Mouse (Mus musculus): ENCODE data around the gene Fbxo45. TPM values are rescaled to one million over a fixed set of nuclear protein-coding genes. Genes with fewer than 3 reads are reported as not detected.
"Not testable (repeated sequence)": the region's sequence is repeated elsewhere in the genome, so short reads cannot be mapped to it uniquely, and the experiment has no call there.

The Fbxo45 gene
- 22.3 and 24.8 TPM in 2 replicates for polyA plus RNA-seq (2016; fragmentation: Nextera tagmentation; extraction: Ambion mirVana)

DNA sequence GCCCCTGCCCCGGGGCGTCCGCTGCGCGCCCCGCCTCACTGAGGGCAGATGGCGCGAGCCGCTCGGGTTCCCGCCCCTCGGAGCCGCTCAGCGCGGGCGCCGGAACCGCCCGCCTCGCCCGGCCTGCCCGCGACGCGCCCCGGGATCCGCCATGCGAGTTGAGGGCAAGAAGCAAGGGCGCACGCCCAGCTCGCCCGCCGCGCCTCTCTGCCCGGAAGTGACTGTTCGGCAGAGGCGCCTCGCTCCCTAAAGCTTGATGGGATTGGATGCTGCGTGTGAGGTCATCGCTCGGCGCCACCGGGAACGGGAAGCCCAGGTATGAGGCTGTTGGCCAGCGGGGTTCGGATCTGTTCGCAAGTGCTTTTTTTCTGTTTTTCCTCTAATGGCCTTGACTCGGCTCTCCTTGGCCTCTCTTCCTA, at the start of gene Fbxo45, which contains the start of gene Wdr53:
Fbxo45 (minus strand) TSS at position 207 of the 419 bp plus-strand sequence.
Wdr53 (plus strand) TSS at position 276 of the 419 bp plus-strand sequence.
- Histone ChIP-seq H3K4me3 (peak within 1 kb of the TSS; percentile 88), H3K4me2 (replicated peaks) (peak within 1 kb of the TSS; percentile 60), H3K4me1 (peaks cover 21% of the 10 kb centered on the region), H3K9ac (peak within 1 kb of the TSS; percentile 94), H3K27me3 (no peaks in the 10 kb centered on the region), H3K9me3 (no peaks in the 10 kb centered on the region), H3K27ac (peak within 1 kb of the TSS; percentile 93), H3K36me3 (peaks cover 3% of the 10 kb centered on the region; the same call in 1 of the 2 replicates)
- WGBS = under 1% methylated on average over 48 of the region's 48 CpGs
- ATAC-seq (ENCODE audit: insufficient number of reproducible peaks, insufficient read depth, low FRiP score, low TSS enrichment) = peak; percentile 99

DNA sequence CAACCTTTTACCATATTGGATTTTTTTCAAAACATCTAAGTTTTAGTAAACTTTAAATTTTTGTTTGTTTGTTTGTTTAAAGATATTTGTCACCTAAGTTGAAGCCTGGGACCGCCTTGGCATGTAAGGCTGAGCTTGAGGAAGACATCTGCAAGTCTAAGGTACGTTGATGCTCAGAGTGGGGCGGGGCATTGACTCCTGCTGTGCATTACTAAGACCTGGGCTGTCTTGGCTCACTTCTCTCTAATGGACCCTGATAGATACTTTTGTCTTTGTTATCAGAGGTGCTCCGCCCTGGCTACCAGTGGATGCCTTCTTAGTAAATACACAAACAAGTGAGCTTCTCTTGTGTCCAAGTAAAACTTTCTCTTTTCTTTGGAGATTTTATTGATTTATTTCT, 44.9 kb upstream of the Fbxo45 start:
- no peak for ATAC-seq (ENCODE audit: insufficient number of reproducible peaks, insufficient read depth, low FRiP score, low TSS enrichment)
- Histone ChIP-seq H3K36me3 (peaks cover 51% of the 10 kb centered on the region), H3K4me3 (no peak overlapping the region), H3K9me3 (no peaks in the 10 kb centered on the region), H3K4me2 (replicated peaks) (no peak overlapping the region), H3K27ac (no peak overlapping the region), H3K9ac (no peak overlapping the region), H3K27me3 (no peaks in the 10 kb centered on the region), H3K4me1 (no peaks in the 10 kb centered on the region)
- 90% methylated on average over 4 of the region's 4 CpGs for WGBS

DNA sequence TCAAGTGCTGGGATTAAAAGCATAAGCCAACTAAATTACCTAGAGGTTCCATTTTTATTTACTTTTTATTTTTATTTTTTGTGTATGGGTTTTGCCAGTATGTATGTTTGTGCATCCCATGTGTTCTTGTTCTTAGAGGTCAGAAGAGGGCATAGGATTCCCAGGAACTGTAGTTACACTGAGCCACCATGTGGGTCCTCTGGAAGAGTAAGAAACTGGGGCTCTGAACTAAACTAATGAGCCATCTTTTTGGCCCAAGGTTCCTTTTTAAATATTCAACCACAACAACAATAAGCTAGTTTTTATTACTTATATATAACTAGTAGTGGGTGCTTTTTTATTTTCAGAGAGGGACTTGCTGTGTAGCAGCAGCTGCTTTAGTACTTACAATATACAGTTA, 35.6 kb upstream of the Fbxo45 start:
- peaks cover 57% of the 10 kb centered on the region for H3K36me3 ChIP-seq
- no peak overlapping the region for H3K4me3 ChIP-seq
- no peak for ATAC-seq (ENCODE audit: insufficient number of reproducible peaks, insufficient read depth, low FRiP score, low TSS enrichment)

DNA sequence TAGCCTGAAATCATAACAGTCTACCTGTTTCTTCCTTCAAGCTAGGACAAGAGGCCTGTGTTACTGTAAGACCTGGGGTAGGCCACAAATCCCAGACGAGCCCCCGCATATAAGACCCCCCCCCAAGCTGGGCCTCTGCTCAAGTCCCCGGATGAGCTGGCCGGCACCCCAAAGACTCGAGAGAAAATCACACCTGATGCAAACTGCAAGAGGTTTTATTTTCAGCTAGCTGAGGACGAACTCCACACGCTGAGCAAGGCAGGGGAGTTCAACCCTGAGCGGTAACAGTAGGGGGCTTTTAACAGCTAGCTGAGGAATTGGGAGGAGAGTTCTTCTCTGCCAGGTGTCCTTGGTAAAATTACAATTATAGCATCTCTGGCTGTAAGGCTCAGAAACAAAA, 33.3 kb upstream of the Fbxo45 start:
- ATAC-seq (ENCODE audit: insufficient number of reproducible peaks, insufficient read depth, low FRiP score, low TSS enrichment) = no peak
- H3K9ac ChIP-seq = no peak overlapping the region

More for the DNA sequence above, 35.6 kb upstream of the Fbxo45 start:
- 0 out of 2 replicates have a peak, but pooled peaks cover 4% of the 10 kb centered on the region for H3K9me3 ChIP-seq
- peaks cover 19% of the 10 kb centered on the region; the same call in 1 of the 2 replicates for H3K4me1 ChIP-seq
- H3K27me3 ChIP-seq = no peaks in the 10 kb centered on the region
- no peak overlapping the region for H3K27ac ChIP-seq
- H3K9ac ChIP-seq = no peak overlapping the region
- no peak overlapping the region for H3K4me2 ChIP-seq (replicated peaks)

DNA sequence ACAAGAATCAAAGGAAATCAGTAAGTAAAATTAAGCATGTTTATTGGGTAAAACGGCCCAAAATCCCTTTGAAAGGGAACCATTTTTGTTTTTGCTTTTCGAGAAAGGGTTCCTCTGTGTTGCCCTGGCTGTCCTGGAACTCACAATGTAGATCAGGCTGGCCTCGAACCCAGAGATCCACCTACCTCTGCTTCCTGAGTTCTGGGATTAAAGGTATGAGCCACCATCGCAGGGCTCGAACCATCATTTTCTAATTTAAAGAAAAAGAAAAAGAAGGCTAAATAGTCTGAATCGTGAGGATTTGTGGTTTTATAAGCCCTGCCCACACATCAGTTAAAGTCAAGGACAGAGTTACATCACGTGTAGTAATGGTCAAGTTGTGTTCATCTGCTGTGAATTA, 31.4 kb upstream of the Fbxo45 start:
- H3K4me3 ChIP-seq = peak overlapping the region; percentile 77
- peak overlapping the region; percentile 87 for H3K9ac ChIP-seq
- no peak overlapping the region for H3K27ac ChIP-seq
- H3K27me3 ChIP-seq = no peaks in the 10 kb centered on the region
- peaks cover 19% of the 10 kb centered on the region; the same call in 1 of the 2 replicates for H3K4me1 ChIP-seq
- H3K36me3 ChIP-seq = peaks cover 18% of the 10 kb centered on the region
- H3K4me2 ChIP-seq (replicated peaks) = peak overlapping the region; percentile 59
- 0 out of 2 replicates have a peak, but pooled peaks cover 4% of the 10 kb centered on the region for H3K9me3 ChIP-seq
- WGBS = 55% methylated on average over 7 of the region's 7 CpGs
- no peak for ATAC-seq (ENCODE audit: insufficient number of reproducible peaks, insufficient read depth, low FRiP score, low TSS enrichment)

More for the DNA sequence above, 33.3 kb upstream of the Fbxo45 start:
- peaks cover 19% of the 10 kb centered on the region; the same call in 1 of the 2 replicates for H3K4me1 ChIP-seq
- H3K4me3 ChIP-seq = peak overlapping the region; percentile 18; the same call in 1 of the 2 replicates
- peaks cover 36% of the 10 kb centered on the region for H3K36me3 ChIP-seq
- H3K27ac ChIP-seq = no peak overlapping the region
- H3K4me2 ChIP-seq (replicated peaks) = peak overlapping the region; percentile 32
- H3K9me3 ChIP-seq = 0 out of 2 replicates have a peak, but pooled peaks cover 4% of the 10 kb centered on the region
- WGBS = 90% methylated on average over 8 of the region's 8 CpGs
- H3K27me3 ChIP-seq = no peaks in the 10 kb centered on the region

DNA sequence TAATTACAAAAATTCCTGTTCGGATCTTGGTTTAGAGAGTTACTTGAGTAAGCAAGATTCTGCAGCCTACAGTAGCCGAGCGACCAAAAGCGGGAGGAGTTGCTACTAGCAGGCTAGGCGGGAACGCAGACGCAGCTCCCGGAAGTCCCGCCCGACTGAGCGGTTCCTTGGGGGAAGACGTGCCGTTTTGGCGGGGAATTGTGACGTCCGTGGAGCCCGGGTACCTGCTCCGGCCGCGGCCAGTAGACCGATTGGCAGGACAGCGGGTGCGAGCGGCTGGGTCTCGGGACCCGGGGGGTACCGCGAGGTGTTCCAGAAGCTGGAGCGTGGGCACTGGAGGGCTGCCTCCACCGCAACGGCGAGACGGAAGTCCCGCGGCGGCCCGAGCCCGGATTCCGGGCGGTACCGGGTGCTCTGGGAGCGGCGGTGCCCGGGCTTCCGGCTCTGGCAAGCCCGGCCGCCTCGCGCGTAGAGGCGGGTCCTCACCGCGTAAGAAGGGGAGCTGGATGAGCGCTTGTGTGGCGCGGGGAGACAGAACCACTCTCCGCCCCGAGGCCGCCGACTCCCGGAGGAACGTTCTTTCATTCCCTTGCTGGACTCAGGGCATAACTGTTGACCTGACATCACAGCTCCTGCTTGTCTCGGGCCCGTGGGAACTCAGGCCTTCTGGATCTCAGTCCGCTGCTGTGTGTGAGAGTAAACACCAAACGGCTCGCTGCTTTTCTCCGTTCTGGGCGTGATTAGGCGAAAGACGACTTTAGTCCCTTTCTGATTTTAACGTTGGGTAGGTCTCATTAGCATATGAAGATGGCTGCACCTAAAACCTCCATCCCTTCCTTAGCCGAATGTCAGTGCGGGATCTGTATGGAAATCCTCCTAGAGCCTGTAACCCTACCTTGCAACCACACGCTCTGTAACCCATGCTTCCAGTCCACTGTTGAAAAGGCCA, 30.6 kb upstream of the Fbxo45 start, which contains the start of gene Rnf168:
Rnf168 (plus strand) TSS at position 152 of the 949 bp plus-strand sequence.
- Histone ChIP-seq H3K9ac (peak within 1 kb of the TSS; percentile 87), H3K9me3 (0 out of 2 replicates have a peak, but pooled peaks cover 4% of the 10 kb centered on the region), H3K4me3 (peak within 1 kb of the TSS; percentile 77), H3K4me1 (peaks cover 19% of the 10 kb centered on the region; the same call in 1 of the 2 replicates), H3K4me2 (replicated peaks) (peak within 1 kb of the TSS; percentile 59), H3K27me3 (no peaks in the 10 kb centered on the region), H3K27ac (peak within 1 kb of the TSS; percentile 95), H3K36me3 (peaks cover 12% of the 10 kb centered on the region)
- peak; percentile 92 for ATAC-seq (ENCODE audit: insufficient number of reproducible peaks, insufficient read depth, low FRiP score, low TSS enrichment)
- under 1% methylated on average over 74 of the region's 75 CpGs for WGBS

DNA sequence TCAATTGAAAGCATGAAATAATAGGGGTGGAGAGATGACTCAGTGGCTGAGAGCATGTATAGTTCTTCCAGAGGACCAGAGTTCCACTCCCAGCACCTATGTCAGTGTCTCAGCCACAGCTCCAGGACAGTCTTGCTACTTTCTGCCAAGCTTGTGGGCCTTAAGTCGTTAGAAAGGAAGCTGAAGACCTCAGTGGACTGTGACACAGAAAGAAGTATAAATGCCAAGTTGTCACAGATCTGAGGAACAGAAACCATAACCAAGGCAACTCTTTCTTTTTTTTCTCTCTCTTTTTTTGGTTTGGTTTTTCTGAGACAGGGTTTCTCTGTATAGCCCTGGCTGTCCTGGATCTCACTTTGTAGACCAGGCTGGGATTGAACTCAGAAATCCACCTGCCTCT, 28.9 kb upstream of the Fbxo45 start:
- ATAC-seq (ENCODE audit: insufficient number of reproducible peaks, insufficient read depth, low FRiP score, low TSS enrichment) = no peak
- 72% methylated on average over 1 of the region's 1 CpGs for WGBS
- peaks cover 15% of the 10 kb centered on the region; the same call in 1 of the 2 replicates for H3K4me1 ChIP-seq

DNA sequence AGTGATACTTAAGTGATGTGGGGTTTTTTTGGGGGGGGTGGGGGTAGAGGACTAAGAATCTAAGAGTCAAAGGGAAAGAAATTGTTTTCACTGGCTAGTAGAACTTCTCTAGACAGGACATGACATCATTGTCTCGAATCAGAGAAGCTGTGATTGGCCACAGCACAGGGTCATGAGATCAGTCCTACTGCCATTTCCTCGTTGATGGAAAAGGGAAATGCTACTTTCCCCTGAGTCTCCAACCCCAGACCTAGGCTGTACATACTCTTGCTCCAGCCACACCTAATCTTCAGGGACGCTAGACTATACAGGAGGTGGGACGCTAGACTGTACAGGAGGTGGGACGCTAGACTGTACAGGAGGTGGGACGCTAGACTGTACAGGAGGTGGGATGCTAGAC, 28.1 kb upstream of the Fbxo45 start:
- no peak for ATAC-seq (ENCODE audit: insufficient number of reproducible peaks, insufficient read depth, low FRiP score, low TSS enrichment)
- no peak overlapping the region for H3K4me2 ChIP-seq (replicated peaks)
- 90% methylated on average over 6 of the region's 6 CpGs for WGBS

More for the DNA sequence above, 28.9 kb upstream of the Fbxo45 start:
- H3K36me3 ChIP-seq = peaks cover 7% of the 10 kb centered on the region; the same call in 1 of the 2 replicates
- no peak overlapping the region for H3K4me2 ChIP-seq (replicated peaks)
- H3K4me3 ChIP-seq = no peak overlapping the region
- H3K9ac ChIP-seq = no peak overlapping the region
- no peaks in the 10 kb centered on the region for H3K27me3 ChIP-seq
- no peak overlapping the region for H3K27ac ChIP-seq
- 0 out of 2 replicates have a peak, but pooled peaks cover 4% of the 10 kb centered on the region for H3K9me3 ChIP-seq

DNA sequence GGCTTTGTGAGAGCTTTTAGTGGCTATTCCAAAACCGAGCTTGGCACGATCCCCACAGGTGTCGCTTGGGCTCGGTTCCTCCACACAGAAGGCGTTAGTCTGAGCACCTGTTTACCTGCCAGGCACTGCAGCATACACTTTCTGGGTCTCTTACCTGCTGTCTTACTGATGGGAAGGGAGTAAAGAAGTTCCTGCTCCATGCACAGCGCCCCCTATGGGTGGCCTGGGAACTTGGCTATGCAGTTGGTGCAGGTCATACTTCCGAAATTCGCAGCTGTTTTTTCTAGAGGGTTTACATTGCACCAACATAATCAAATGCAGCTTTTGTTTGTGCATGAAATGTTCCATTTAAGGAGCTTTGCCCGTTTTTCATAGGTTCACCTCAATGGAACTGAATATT, 26.4 kb upstream of the Fbxo45 start:
- H3K4me3 ChIP-seq = no peak overlapping the region
- ATAC-seq (ENCODE audit: insufficient number of reproducible peaks, insufficient read depth, low FRiP score, low TSS enrichment) = no peak
- WGBS = 51% methylated on average over 9 of the region's 9 CpGs

More for the DNA sequence above, 28.1 kb upstream of the Fbxo45 start:
- Histone ChIP-seq H3K4me3 (no peak overlapping the region), H3K27me3 (no peaks in the 10 kb centered on the region), H3K4me1 (peaks cover 11% of the 10 kb centered on the region; the same call in 1 of the 2 replicates), H3K9ac (no peak overlapping the region), H3K27ac (no peak overlapping the region), H3K9me3 (0 out of 2 replicates have a peak, but pooled peaks cover 1% of the 10 kb centered on the region), H3K36me3 (0 out of 2 replicates have a peak, but pooled peaks cover 3% of the 10 kb centered on the region)

DNA sequence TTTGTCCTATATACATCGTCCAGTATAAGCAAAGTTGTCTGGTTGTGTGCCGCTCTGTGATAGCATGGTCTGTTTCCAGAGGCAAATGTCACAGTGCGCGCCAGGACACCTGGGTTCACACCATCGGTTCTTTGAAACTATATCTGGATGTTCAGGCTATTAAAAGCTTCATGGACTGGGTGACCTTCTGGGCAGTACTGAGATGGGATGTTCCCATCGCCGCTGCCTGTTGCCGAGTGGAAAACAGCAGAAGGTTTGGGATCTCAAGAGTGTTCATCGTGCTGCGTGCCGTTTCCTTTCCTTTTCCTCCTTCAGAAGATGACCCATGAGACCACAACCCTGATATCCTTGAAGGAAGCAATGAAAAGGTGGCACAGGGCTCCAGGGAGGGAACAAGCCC, 24.3 kb upstream of the Fbxo45 start, which contains the start of gene Smco1:
Smco1 (plus strand) TSS at position 178 of the 400 bp plus-strand sequence.
- 84% methylated on average over 11 of the region's 11 CpGs for WGBS
- ATAC-seq (ENCODE audit: insufficient number of reproducible peaks, insufficient read depth, low FRiP score, low TSS enrichment) = no peak
- H3K4me2 ChIP-seq (replicated peaks) = no peak within 1 kb of the TSS

More for the DNA sequence above, 26.4 kb upstream of the Fbxo45 start:
- Histone ChIP-seq H3K9ac (no peak overlapping the region), H3K36me3 (no peaks in the 10 kb centered on the region), H3K27ac (no peak overlapping the region), H3K4me2 (replicated peaks) (no peak overlapping the region), H3K4me1 (peaks cover under 1% of the 10 kb centered on the region; the same call in 1 of the 2 replicates), H3K27me3 (no peaks in the 10 kb centered on the region), H3K9me3 (no peaks in the 10 kb centered on the region)

DNA sequence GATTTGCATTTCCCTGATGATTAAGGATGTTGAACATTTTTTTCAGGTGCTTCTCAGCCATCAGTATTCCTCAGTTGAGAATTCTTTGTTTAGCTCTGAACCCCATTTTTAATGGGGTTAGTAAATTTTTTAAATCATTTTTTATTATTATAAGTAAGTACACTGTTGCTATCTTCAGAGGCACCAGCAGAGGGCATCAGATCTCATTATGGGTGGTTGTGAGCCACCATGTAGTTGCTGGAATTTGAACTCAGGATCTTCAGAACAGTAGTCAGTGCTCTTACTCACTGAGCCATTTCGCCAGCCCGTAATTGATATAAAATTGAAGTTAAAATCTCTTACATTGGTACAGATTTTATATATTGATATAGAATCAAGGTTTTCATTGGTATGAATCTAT, 17.3 kb upstream of the Fbxo45 start:
- ATAC-seq (ENCODE audit: insufficient number of reproducible peaks, insufficient read depth, low FRiP score, low TSS enrichment); H3K9me3 ChIP-seq; H3K36me3 ChIP-seq; H3K27ac ChIP-seq; H3K4me3 ChIP-seq; H3K27me3 ChIP-seq; H3K4me2 ChIP-seq (replicated peaks); H3K9ac ChIP-seq; H3K4me1 ChIP-seq: not testable (repeated sequence)
- WGBS = 80% methylated on average over 2 of the region's 2 CpGs

More for the DNA sequence above, 24.3 kb upstream of the Fbxo45 start, which contains the start of gene Smco1:
- Histone ChIP-seq H3K27ac (no peak within 1 kb of the TSS), H3K9me3 (no peaks in the 10 kb centered on the region), H3K4me3 (no peak within 1 kb of the TSS), H3K36me3 (no peaks in the 10 kb centered on the region), H3K4me1 (no peaks in the 10 kb centered on the region), H3K27me3 (no peaks in the 10 kb centered on the region), H3K9ac (no peak within 1 kb of the TSS)
